Mouse (Mus musculus) midbrain, embryonic 12.5 days (tissue): ENCODE data around the gene Vasn. TPM values are rescaled to one million over a fixed set of nuclear protein-coding genes. Genes with fewer than 3 reads are reported as not detected.
A peak's percentile ranks its signal among the peaks of the same experiment; 100 is the strongest.

ENCODE experiments used
- ATAC-seq: fragments of 200-750 bp; cut with Nextera tagmentation; 2 replicates; pipeline ENCODE4 v1.8.0; 2017; ENCODE audit warnings: low read depth, moderate TSS enrichment, moderate library complexity; ENCODE audit not compliant: low FRiP score
- H3K27ac ChIP-seq: fragments of 300-500 bp; sonication (generic); replicated peaks from 2 replicates; pipeline ENCODE4 v1.5.1; 2016; ENCODE audit warnings: mild to moderate bottlenecking
- H3K27me3 ChIP-seq: fragments of 300-500 bp; sonication (generic); 2 replicates; pipeline ENCODE4 v1.6.1; 2016; ENCODE audit warnings: mild to moderate bottlenecking
- H3K36me3 ChIP-seq: fragments of 300-500 bp; sonication (generic); 2 replicates; pipeline ENCODE4 v1.6.1; 2016
- H3K4me1 ChIP-seq: fragments of 300-500 bp; sonication (generic); 2 replicates; pipeline ENCODE4 v1.6.1; 2016
- H3K4me2 ChIP-seq: fragments of 300-500 bp; sonication (generic); replicated peaks from 2 replicates; pipeline ENCODE4 v1.6.1; 2016; ENCODE audit warnings: mild to moderate bottlenecking, moderate library complexity
- H3K4me3 ChIP-seq: fragments of 300-500 bp; sonication (generic); 2 replicates; pipeline ENCODE4 v1.5.1; 2016; ENCODE audit warnings: mild to moderate bottlenecking
- H3K9ac ChIP-seq: fragments of 300-500 bp; sonication (generic); replicated peaks from 2 replicates; pipeline ENCODE4 v1.6.1; 2016; ENCODE audit warnings: mild to moderate bottlenecking, moderate library complexity
- H3K9me3 ChIP-seq: fragments of 300-500 bp; sonication (generic); 2 replicates; pipeline ENCODE4 v1.6.1; 2016; ENCODE audit warnings: mild to moderate bottlenecking
- WGBS: fragments of 180-500 bp; shearing (Covaris S2); methylation state at CpG from one replicate; pipeline ENCODE4 v1.1.7; 2016; 5-methylcytosine and 5-hydroxymethylcytosine counted together
- polyA plus RNA-seq: library from polyadenylated mRNA; unstranded; fragments of >200 nt; fragmentation: Nextera tagmentation; extraction: Ambion mirVana; gene quantifications from 2 replicates; pipeline ENCODE4 v1.2.1, GENCODE M21; 2016

The Vasn gene
- polyA plus RNA-seq, 1 experiment from 2014 or later = 11.1 TPM

DNA sequence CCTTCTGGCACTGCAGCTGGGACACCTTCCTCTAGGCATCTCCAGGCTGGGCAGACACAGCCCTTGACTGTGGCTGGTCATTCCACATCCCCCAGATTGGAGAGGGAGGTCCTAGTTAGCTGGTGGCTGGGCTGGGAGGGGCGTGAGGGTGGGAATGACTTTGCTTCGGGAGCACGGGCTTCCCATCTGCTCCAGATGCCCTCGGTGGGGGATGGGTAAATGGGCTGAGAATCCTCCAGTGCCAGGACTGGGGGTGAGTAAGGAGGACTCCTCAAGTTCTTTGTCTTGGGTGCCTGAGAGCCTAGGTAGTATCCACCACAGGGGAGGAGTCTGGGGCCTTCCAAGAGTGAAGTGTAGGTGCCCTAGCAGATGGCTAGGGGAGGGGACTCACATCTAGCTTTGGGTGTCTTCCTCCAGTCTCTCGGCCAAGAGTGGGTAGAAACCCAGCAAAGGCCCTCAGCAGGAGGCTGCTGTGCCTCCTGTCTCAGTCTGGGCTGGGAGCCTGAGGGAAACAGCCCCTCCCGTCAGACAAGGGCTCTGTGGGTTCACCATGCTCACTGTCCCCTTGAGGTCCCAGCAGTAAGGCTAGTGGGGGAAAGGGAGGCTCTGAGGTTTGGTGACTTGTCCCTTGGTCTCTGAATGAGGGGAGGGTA, 40.7 kb upstream of the Vasn start:
- H3K4me3 ChIP-seq = no peak overlapping the region; the same call in 1 of the 2 replicates
- no peaks in the 10 kb centered on the region for H3K27me3 ChIP-seq
- H3K9me3 ChIP-seq = no peaks in the 10 kb centered on the region
- no peak for ATAC-seq
- peak overlapping the region; percentile 67 for H3K27ac ChIP-seq
- H3K4me2 ChIP-seq = peak overlapping the region; percentile 100
- H3K4me1 ChIP-seq = peaks cover 87% of the 10 kb centered on the region
- H3K36me3 ChIP-seq = no peaks in the 10 kb centered on the region
- 22% methylated on average over 6 of the region's 6 CpGs for WGBS
- H3K9ac ChIP-seq = peak overlapping the region; percentile 39; the same call in 1 of the 2 replicates

DNA sequence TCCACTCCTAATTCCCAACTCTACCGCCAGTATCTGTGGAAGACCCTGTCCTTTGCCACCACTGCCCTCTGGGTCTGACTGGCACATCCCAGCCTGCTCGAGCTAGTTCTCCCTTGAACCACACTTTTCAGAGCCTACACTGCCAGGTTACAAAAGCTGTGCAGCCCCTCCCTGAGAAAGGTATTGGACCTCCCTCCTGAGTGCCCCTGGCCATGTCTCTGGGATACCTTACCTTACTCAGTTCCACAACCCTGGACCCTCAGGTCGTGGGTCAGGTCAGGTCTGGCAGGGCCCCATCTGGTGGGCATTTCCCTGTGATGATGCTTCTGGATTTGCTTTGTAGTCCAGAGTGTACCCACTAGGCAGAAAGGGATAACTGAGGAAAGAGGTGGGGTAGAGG, 40.1 kb upstream of the Vasn start:
- no peak overlapping the region for H3K4me3 ChIP-seq
- H3K27me3 ChIP-seq = no peaks in the 10 kb centered on the region
- WGBS = 84% methylated on average over 3 of the region's 3 CpGs
- H3K4me1 ChIP-seq = peaks cover 93% of the 10 kb centered on the region
- no peaks in the 10 kb centered on the region for H3K36me3 ChIP-seq
- H3K4me2 ChIP-seq = no peak overlapping the region
- ATAC-seq = no peak
- no peak overlapping the region for H3K27ac ChIP-seq
- no peak overlapping the region for H3K9ac ChIP-seq
- H3K9me3 ChIP-seq = no peaks in the 10 kb centered on the region

DNA sequence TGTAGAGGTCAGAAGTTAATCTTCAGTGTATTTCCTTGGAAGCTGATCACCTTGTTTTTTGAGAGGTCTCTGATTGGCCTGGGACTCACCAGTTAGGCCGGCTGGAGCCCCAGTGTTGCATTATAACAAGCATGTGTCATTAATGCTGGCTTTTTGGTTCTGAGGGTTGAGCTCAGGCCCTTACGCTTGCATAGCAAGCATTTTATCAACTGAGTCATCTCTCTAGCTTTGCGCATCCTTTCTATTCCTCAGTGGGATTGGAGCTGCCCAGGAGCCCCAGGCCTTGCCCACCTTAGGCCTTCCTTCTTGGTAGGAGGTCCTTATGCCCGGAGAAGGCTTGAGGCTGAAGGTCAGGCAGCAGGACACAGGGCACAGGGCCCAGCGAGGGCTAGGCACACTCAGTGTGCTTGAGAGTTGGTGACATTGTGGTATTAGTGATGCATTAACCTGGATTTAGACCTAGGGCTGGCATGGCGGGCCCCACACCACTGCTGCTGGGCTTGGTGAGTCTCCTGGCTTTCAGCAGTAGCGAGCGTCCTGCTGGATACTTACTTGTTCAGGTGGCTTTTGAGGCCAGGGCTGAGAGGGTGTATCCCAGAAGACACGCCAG, 38.9 kb upstream of the Vasn start:
- H3K36me3 ChIP-seq = no peaks in the 10 kb centered on the region
- 86% methylated on average over 9 of the region's 9 CpGs for WGBS
- no peak overlapping the region for H3K9ac ChIP-seq
- no peak overlapping the region for H3K4me2 ChIP-seq
- H3K27me3 ChIP-seq = no peaks in the 10 kb centered on the region
- no peak for ATAC-seq
- H3K27ac ChIP-seq = 0 out of 2 replicates have a peak overlapping the region, but pooled peaks have one; percentile 36
- H3K9me3 ChIP-seq = no peaks in the 10 kb centered on the region
- peaks cover 98% of the 10 kb centered on the region for H3K4me1 ChIP-seq
- H3K4me3 ChIP-seq = no peak overlapping the region

DNA sequence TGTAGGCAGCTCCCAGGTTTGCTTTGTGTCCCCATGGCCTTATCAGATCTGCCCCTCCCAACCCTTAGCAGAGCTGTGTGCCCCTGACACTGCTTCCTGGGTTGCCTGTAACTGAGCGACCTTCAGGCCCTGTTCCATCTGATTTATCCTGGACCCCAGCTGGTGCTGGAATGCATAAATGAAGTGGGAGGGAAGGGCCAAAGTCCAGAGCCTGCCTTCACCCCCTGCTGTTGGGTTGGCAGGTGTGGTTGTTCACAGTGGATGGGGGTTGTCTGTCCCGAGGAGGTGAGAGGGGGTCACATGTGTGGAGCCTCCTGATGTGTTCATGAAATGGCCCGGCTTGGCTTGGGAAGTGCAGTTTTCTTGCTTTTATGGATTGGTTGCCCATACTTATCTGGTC, 37.6 kb upstream of the Vasn start:
- Histone ChIP-seq H3K36me3 (no peaks in the 10 kb centered on the region), H3K9me3 (no peaks in the 10 kb centered on the region), H3K27me3 (no peaks in the 10 kb centered on the region), H3K4me2 (0 out of 2 replicates have a peak overlapping the region, but pooled peaks have one; percentile 0), H3K4me1 (peaks cover 98% of the 10 kb centered on the region), H3K9ac (no peak overlapping the region; the same call in 1 of the 2 replicates), H3K27ac (peak overlapping the region; percentile 54), H3K4me3 (no peak overlapping the region)
- 20% methylated on average over 3 of the region's 3 CpGs for WGBS
- no peak for ATAC-seq

DNA sequence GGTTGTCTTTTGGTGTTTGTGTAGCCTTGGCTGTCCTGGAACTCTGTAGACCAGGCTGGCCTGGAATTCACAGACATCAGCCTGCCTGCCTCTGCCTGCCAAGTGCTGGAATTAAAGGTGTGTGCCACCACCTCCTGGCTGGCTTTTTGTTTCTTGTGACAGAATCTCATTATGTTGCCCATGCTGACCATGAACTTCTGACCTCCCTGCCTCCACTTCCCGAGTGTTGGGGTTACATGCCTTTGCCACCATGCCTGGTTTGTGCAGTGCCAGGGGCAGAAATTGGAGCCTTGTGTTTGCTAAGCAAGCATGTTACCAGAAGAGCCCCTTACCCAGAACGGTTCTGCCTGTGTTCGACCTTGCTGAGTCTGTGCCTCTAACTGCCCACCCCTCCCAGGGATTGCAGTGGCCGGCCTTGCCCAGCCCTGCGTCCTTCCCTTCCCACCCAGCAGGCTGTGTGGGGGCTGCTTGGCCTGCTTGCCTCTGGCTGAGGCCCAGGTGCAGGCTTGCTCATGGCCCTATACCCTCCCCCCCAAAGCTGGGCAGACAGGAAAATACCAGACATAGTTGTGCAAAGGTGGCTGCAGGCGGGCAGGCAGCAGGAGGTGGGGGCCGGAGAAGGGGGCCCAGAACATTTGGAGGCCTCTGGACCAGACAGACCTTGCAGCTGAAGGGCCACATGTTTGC, 36.8 kb upstream of the Vasn start:
- no peaks in the 10 kb centered on the region for H3K36me3 ChIP-seq
- peak overlapping the region; percentile 54 for H3K27ac ChIP-seq
- no peak overlapping the region for H3K4me3 ChIP-seq
- peaks cover 98% of the 10 kb centered on the region for H3K4me1 ChIP-seq
- H3K9me3 ChIP-seq = no peaks in the 10 kb centered on the region
- 0 out of 2 replicates have a peak overlapping the region, but pooled peaks have one; percentile 4 for H3K4me2 ChIP-seq
- 46% methylated on average over 7 of the region's 7 CpGs for WGBS
- H3K9ac ChIP-seq = peak overlapping the region; percentile 34; the same call in 1 of the 2 replicates
- no peaks in the 10 kb centered on the region for H3K27me3 ChIP-seq
- ATAC-seq = no peak

DNA sequence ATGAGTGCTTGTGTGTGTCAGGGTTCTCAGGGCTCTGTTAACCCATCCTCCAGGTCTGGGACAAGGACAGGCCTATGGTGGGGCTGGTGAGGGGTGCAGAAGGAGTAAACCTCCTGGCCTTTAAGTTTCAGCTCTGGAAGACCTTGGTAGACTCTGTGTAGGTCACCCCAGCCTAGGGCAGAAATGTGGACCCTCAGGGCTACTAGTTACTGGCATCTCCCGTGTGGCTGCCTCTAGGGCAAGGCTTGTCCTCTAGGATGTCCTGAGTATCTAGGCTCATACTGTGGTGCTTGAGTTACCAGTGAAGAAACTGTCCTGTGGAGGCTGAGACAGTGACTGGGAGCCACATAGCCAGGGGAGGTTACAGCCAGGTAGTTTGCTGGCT, 36.3 kb upstream of the Vasn start:
- 0 out of 2 replicates have a peak overlapping the region, but pooled peaks have one; percentile 54 for H3K27ac ChIP-seq
- H3K4me2 ChIP-seq = 0 out of 2 replicates have a peak overlapping the region, but pooled peaks have one; percentile 4
- peaks cover under 1% of the 10 kb centered on the region for H3K36me3 ChIP-seq
- no peaks in the 10 kb centered on the region for H3K9me3 ChIP-seq
- H3K4me1 ChIP-seq = peaks cover 96% of the 10 kb centered on the region
- H3K4me3 ChIP-seq = no peak overlapping the region
- 67% methylated on average over 1 of the region's 1 CpGs for WGBS
- H3K9ac ChIP-seq = no peak overlapping the region
- no peak for ATAC-seq
- no peaks in the 10 kb centered on the region for H3K27me3 ChIP-seq

DNA sequence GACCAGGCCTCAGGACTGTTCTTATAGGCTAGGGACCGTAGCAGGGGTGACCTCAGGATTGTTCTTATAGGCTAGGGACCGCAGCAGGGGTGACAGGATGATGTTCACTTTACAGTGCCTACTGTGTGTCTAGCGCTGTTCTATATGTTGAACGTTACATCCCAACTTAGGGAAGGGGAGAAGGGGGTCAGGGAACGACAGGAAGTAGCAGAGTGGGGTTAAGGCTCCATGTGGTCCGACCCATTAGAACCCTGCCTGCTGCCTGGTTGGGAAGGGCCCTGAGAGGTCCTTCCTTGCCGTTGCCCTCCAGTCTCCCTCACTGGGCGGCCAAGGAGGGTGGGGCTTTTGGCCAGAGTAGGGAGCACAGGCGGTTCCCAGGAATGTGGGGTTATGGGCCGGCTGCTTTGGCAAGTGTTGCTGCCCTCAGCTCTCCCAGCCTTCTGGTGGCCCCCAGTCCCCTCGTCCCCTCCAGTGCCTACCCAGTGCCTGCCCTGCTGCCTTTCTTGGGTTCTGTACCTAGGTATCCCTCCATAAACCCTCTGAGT, 35.4 kb upstream of the Vasn start:
- H3K27ac ChIP-seq = no peak overlapping the region
- no peak for ATAC-seq
- peaks cover 87% of the 10 kb centered on the region for H3K4me1 ChIP-seq
- H3K9ac ChIP-seq = no peak overlapping the region
- WGBS = 71% methylated on average over 11 of the region's 11 CpGs
- H3K4me3 ChIP-seq = no peak overlapping the region
- H3K27me3 ChIP-seq = no peaks in the 10 kb centered on the region
- no peak overlapping the region for H3K4me2 ChIP-seq
- no peaks in the 10 kb centered on the region for H3K9me3 ChIP-seq
- H3K36me3 ChIP-seq = peaks cover 8% of the 10 kb centered on the region

DNA sequence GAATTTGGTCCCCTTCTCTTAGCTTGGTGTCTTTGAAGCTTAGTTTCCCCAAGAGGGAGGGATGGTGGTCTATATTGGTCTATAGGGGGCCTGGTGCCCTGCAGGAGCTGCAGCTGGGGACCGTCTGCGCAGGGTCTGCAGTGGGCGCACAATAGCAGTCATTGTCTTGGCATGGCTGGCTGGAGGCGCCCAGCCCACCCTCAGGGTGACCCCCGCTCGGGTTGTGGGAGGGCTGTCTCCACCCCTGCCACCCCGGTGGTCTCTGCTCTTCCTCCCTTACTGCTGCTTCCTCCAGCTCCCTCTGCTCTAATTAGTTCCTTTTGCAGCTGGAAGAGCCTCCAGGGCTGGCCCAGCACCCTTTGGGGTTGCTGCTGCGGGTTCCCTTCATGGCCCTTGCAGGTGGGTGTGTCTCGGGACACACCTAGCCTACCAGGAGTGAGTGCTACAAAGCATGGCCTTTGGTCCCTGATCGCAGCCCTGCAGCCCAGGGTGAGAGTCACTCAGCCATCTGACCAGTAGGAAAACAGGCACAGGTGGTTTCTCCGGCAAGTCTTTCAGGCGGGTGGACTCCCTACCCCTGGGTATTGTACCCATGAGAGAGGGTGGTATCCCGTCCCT, 34.1 kb upstream of the Vasn start:
- H3K4me2 ChIP-seq = no peak overlapping the region
- peak overlapping the region; percentile 9 for H3K27ac ChIP-seq
- no peak overlapping the region for H3K4me3 ChIP-seq
- WGBS = 43% methylated on average over 13 of the region's 13 CpGs
- H3K4me1 ChIP-seq = peaks cover 74% of the 10 kb centered on the region
- peaks cover 17% of the 10 kb centered on the region for H3K36me3 ChIP-seq
- no peaks in the 10 kb centered on the region for H3K27me3 ChIP-seq
- H3K9ac ChIP-seq = no peak overlapping the region
- peak; percentile 31; the same call in 1 of the 2 replicates for ATAC-seq
- no peaks in the 10 kb centered on the region for H3K9me3 ChIP-seq

DNA sequence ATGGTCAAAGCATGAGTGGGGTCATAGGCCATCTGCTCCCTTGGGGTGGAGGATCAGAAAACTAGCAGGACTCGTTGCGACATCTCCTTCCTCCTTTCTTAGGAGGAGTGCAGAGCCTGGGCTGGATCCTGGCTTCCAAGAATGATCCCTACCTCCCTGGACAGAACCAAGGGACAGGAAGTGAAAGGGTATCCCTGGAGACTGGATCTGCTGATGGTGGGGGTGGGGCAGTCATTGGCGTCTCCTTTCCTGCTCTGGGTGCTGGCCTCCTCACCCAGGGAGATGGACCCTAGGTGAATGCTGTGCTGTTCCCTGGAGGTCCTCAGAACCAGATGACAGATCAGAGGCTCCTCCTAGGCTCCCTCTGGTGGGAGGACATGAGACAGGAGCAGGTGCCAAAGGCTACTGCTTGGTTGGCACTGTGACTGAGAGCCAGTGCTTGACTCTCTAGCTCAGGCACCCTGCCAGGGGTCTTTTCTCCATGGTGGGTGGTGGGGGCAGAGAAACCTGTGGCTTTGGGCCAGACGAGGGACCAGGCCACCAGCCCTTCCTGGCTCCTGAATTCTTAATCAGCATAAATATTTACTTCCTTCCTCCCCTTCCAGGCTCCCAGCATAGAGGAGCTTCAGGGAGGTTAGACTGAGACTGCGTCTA, 33.2 kb upstream of the Vasn start:
- ATAC-seq = no peak
- peaks cover 65% of the 10 kb centered on the region for H3K4me1 ChIP-seq

DNA sequence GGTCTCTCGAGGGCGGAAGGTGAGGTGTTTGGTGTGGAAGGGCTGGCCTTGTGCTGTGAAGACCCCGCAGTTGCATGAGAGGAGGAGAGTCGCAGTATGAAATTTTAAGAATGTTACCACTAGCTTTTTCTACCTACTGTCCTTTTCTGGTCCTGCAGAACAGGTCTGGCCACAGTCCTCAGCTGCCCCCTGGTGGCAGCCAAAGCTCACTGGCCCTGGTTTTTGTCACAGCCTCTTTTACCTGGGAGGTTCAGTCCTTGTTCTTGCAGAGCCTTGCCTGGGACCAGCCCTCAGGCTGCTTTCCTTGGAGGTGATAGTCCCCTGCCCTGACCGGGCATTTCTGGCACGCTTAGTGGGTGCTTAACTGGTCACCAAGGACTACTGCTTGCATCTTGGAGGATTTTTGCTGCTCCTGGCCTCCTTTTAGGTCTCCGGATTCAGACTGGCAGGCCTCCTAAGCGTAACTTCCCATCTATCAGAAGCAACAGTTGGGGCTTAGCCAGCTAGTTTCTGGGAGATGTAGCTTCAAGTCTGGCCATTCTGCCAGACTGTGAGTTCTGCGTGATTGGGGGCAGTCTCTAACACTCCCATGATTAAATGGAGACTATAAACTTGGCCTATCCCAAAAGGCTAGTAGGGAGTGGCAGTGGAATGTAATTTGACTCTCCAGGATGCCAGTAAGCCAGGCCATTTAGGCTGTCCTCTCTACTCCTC, 31.8 kb upstream of the Vasn start:
- Histone ChIP-seq H3K27ac (peak overlapping the region; percentile 30; the same call in 1 of the 2 replicates), H3K36me3 (peaks cover 35% of the 10 kb centered on the region), H3K9me3 (no peaks in the 10 kb centered on the region), H3K27me3 (no peaks in the 10 kb centered on the region), H3K4me2 (no peak overlapping the region), H3K4me3 (no peak overlapping the region), H3K9ac (0 out of 2 replicates have a peak overlapping the region, but pooled peaks have one; percentile 31), H3K4me1 (peaks cover 52% of the 10 kb centered on the region)
- peak; percentile 48 for ATAC-seq
- WGBS = 60% methylated on average over 9 of the region's 9 CpGs

More for the DNA sequence above, 33.2 kb upstream of the Vasn start:
- Histone ChIP-seq H3K9ac (0 out of 2 replicates have a peak overlapping the region, but pooled peaks have one; percentile 20), H3K9me3 (no peaks in the 10 kb centered on the region), H3K27me3 (no peaks in the 10 kb centered on the region), H3K36me3 (peaks cover 25% of the 10 kb centered on the region), H3K4me3 (no peak overlapping the region), H3K27ac (peak overlapping the region; percentile 62), H3K4me2 (no peak overlapping the region)
- 42% methylated on average over 5 of the region's 5 CpGs for WGBS
